Mouse (Mus musculus): ENCODE measurements at regions not wholly inside any gene's neighbourhood (a gene's known extent, or its start where the extent isn't known, plus 50 kb on each side); places are given as distances from the start of the nearest gene placed in this dataset.

DNA sequence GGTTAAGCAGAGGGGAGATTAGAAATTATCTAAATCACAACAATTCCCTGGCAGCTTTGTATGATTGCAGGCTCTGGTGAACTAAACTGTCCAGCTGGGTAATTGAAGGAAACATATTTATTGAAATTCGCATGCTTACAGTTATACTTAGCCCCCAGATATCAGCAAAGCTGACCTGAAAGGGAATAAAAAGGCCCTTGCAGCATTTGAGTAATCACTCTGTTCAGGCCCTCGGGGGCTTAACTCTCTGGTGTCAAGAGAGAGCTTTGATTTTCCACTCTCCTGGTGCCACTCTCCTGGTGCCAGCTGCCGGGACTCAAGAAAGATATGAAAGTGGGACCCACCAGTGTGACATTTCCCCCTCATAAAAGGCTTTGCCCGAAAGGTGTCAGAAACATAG, 98.0 kb upstream of the Pirt start:
- TF ChIP-seq POLR2A (IDR thresholded peaks at IDR 0.05; ENCODE audit: control insufficient read depth, low read depth, low read length) (no peak), CTCF (IDR thresholded peaks at IDR 0.05; ENCODE audit: control insufficient read depth, insufficient read depth, insufficient replicate concordance, low read depth, low read length) (no peak)
